Mouse (Mus musculus) kidney, adult 2 months (tissue): ENCODE data around the gene 1700020D05Rik. TPM values are rescaled to one million over a fixed set of nuclear protein-coding genes. Genes with fewer than 3 reads are reported as not detected.

ENCODE experiments used
- DNase-seq: peaks from one replicate; pipeline ENCODE4 v3.0.0; 2021
- H3K27ac ChIP-seq: fragments of 200-500 bp; 2 replicates; pipeline ENCODE4 v1.5.1; 2012; ENCODE audit warnings: low read depth, low read length, control low read depth, inconsistent platforms; ENCODE audit not compliant: insufficient read depth
- H3K27me3 ChIP-seq: fragments of 200-500 bp; replicated peaks from 2 replicates; pipeline ENCODE4 v1.6.1; 2012; ENCODE audit warnings: mild to moderate bottlenecking, moderate library complexity, low read length, inconsistent platforms; ENCODE audit not compliant: control insufficient read depth, insufficient read depth
- H3K36me3 ChIP-seq: fragments of 200-500 bp; 2 replicates; pipeline ENCODE4 v1.6.1; 2012; ENCODE audit warnings: mild to moderate bottlenecking, moderate library complexity, low read length, inconsistent platforms; ENCODE audit not compliant: control insufficient read depth, insufficient read depth
- H3K4me1 ChIP-seq: fragments of 200-500 bp; 2 replicates; pipeline ENCODE4 v1.6.1; 2011; ENCODE audit warnings: low read length; ENCODE audit not compliant: control insufficient read depth, insufficient read depth
- H3K4me3 ChIP-seq: fragments of 200-500 bp; 2 replicates; pipeline ENCODE4 v1.5.1; 2011; ENCODE audit warnings: mild to moderate bottlenecking, low read depth, low read length, control low read depth; ENCODE audit not compliant: insufficient read depth
- CTCF ChIP-seq: fragments of 200-500 bp; conservative IDR thresholded peaks from 2 replicates; pipeline ENCODE4 v1.5.1; 2011; ENCODE audit warnings: low read depth, mild to moderate bottlenecking, control low read depth, low read length, moderate library complexity, mixed read lengths; ENCODE audit not compliant: insufficient read depth, insufficient read length
- POLR2A ChIP-seq: fragments of 200-500 bp; IDR thresholded peaks from one replicate; pipeline ENCODE4 v1.6.1; 2011; ENCODE audit warnings: low read depth, low read length, control low read depth
- WGBS: fragments of 180-500 bp; shearing (Covaris S2); methylation state at CpG from one replicate; pipeline ENCODE4 v1.1.7; 2018; 5-methylcytosine and 5-hydroxymethylcytosine counted together
- polyA plus RNA-seq: library from polyadenylated mRNA; depleted of rRNA; stranded (reverse); fragments of >200 nt; gene quantifications from 2 replicates; pipeline ENCODE4 v1.2.3, GENCODE M21; 2012

The 1700020D05Rik gene
- polyA plus RNA-seq, 1 experiment: 0.69 TPM

- no peak for TF ChIP-seq CTCF
- TF ChIP-seq POLR2A: no peak
- Histone ChIP-seq H3K27me3 (no peaks in the 10 kb centered on the region), H3K4me1 (0 out of 2 replicates have a peak, but pooled peaks cover 2% of the 10 kb centered on the region), H3K27ac (no peak overlapping the region), H3K36me3 (no peaks in the 10 kb centered on the region; the same call in 1 of the 2 replicates), H3K4me3 (no peak overlapping the region)
- no peak for DNase-seq
- 86% methylated on average over 9 of the region's 9 CpGs for WGBS
These were observed 40.4 kb downstream of the 1700020D05Rik start for GRCm38 (mm10) chr19:5463212-5463611.

- 80% methylated on average over 6 of the region's 6 CpGs for WGBS
- no peak for DNase-seq
These were observed 42.2 kb downstream of the 1700020D05Rik start for GRCm38 (mm10) chr19:5461411-5461810.

GRCm38 (mm10) chr19:5460465-5460911 is 43.1 kb downstream of the 1700020D05Rik start, which contains the start of gene Fibp:
Gene Fibp, plus strand, starts transcription at chr19:5460615.
- Histone ChIP-seq H3K36me3 (peaks cover 1% of the 10 kb centered on the region; the same call in 1 of the 2 replicates), H3K4me1 (peaks cover 2% of the 10 kb centered on the region; the same call in 1 of the 2 replicates), H3K27me3 (no peaks in the 10 kb centered on the region), H3K4me3 (peak within 1 kb of the TSS; percentile 95), H3K27ac (peak within 1 kb of the TSS; percentile 78)
- under 1% methylated on average over 32 of the region's 32 CpGs for WGBS
- peak; percentile 92 for DNase-seq
- TF ChIP-seq POLR2A (peak; percentile 45), CTCF (no peak)

More at GRCm38 (mm10) chr19:5461411-5461810, 42.2 kb downstream of the 1700020D05Rik start:
- no peak overlapping the region for H3K27ac ChIP-seq
- no peaks in the 10 kb centered on the region for H3K27me3 ChIP-seq
- no peak overlapping the region for H3K4me3 ChIP-seq
- H3K36me3 ChIP-seq: no peaks in the 10 kb centered on the region; the same call in 1 of the 2 replicates
- H3K4me1 ChIP-seq: peaks cover 2% of the 10 kb centered on the region; the same call in 1 of the 2 replicates
- TF ChIP-seq POLR2A: no peak
- no peak for TF ChIP-seq CTCF

GRCm38 (mm10) chr19:5459896-5460295 is 43.7 kb downstream of the 1700020D05Rik start:
- no peak for DNase-seq
- 0 out of 2 replicates have a peak, but pooled peaks cover 1% of the 10 kb centered on the region for H3K36me3 ChIP-seq
- no peak overlapping the region for H3K4me3 ChIP-seq
- WGBS: 27% methylated on average over 3 of the region's 3 CpGs
- TF ChIP-seq CTCF: no peak
- no peak for TF ChIP-seq POLR2A
- no peak overlapping the region for H3K27ac ChIP-seq
- H3K27me3 ChIP-seq: no peaks in the 10 kb centered on the region
- peaks cover 2% of the 10 kb centered on the region; the same call in 1 of the 2 replicates for H3K4me1 ChIP-seq

GRCm38 (mm10) chr19:5459019-5459418 is 44.6 kb downstream of the 1700020D05Rik start:
- DNase-seq: peak; percentile 63
- Histone ChIP-seq H3K4me1 (peaks cover 2% of the 10 kb centered on the region; the same call in 1 of the 2 replicates), H3K27me3 (no peaks in the 10 kb centered on the region), H3K4me3 (no peak overlapping the region), H3K27ac (no peak overlapping the region), H3K36me3 (0 out of 2 replicates have a peak, but pooled peaks cover 1% of the 10 kb centered on the region)
- WGBS: 72% methylated on average over 7 of the region's 7 CpGs
- TF ChIP-seq CTCF (no peak), POLR2A (no peak)

GRCm38 (mm10) chr19:5457746-5458442 is 45.7 kb downstream of the 1700020D05Rik start, which contains the start of gene Ccdc85b:
Gene Ccdc85b, minus strand, starts transcription at chr19:5457894.
- H3K4me1 ChIP-seq: peaks cover 2% of the 10 kb centered on the region; the same call in 1 of the 2 replicates
- no peaks in the 10 kb centered on the region for H3K27me3 ChIP-seq
- WGBS: 8% methylated on average over 14 of the region's 14 CpGs
- no peak for TF ChIP-seq POLR2A
- TF ChIP-seq CTCF: no peak
- H3K27ac ChIP-seq: peak within 1 kb of the TSS; percentile 84
- peak within 1 kb of the TSS; percentile 61 for H3K4me3 ChIP-seq
- DNase-seq: no peak
- 0 out of 2 replicates have a peak, but pooled peaks cover 1% of the 10 kb centered on the region for H3K36me3 ChIP-seq

- peak overlapping the region; percentile 84 for H3K27ac ChIP-seq
- DNase-seq: peak; percentile 98
- WGBS: under 1% methylated on average over 70 of the region's 70 CpGs
- H3K4me3 ChIP-seq: peak overlapping the region; percentile 61
- H3K4me1 ChIP-seq: peaks cover 2% of the 10 kb centered on the region; the same call in 1 of the 2 replicates
- H3K36me3 ChIP-seq: 0 out of 2 replicates have a peak, but pooled peaks cover 1% of the 10 kb centered on the region
- no peaks in the 10 kb centered on the region for H3K27me3 ChIP-seq
- TF ChIP-seq CTCF: no peak
- peak; percentile 90 for TF ChIP-seq POLR2A
These were observed 46.5 kb downstream of the 1700020D05Rik start for GRCm38 (mm10) chr19:5456922-5457745.
